Mouse (Mus musculus) midbrain, embryonic 16.5 days (tissue): ENCODE measurements around the gene Neb. TPM values are rescaled to one million over a fixed set of nuclear protein-coding genes. Genes with fewer than 3 reads are reported as not detected.

Source experiments
- ATAC-seq: fragments of 200-750 bp; cut with Nextera tagmentation; 2 replicates; pipeline ENCODE4 v1.8.0; 2017; ENCODE audit warnings: moderate TSS enrichment
- H3K27ac ChIP-seq: fragments of 300-500 bp; sonication (generic); 2 replicates; pipeline ENCODE4 v1.5.1; 2014; ENCODE audit warnings: mild to moderate bottlenecking, low read length, mixed read lengths
- H3K27me3 ChIP-seq: fragments of 300-500 bp; sonication (generic); 2 replicates; pipeline ENCODE4 v1.6.1; 2014; ENCODE audit warnings: low read depth, low read length, mixed read lengths; ENCODE audit not compliant: control insufficient read depth, insufficient read depth
- H3K36me3 ChIP-seq: fragments of 300-500 bp; sonication (generic); 2 replicates; pipeline ENCODE4 v1.6.1; 2014; ENCODE audit warnings: mild to moderate bottlenecking, low read length, moderate library complexity, mixed read lengths; ENCODE audit not compliant: control insufficient read depth, insufficient read depth
- H3K4me1 ChIP-seq: fragments of 300-500 bp; sonication (generic); 2 replicates; pipeline ENCODE4 v1.6.1; 2014; ENCODE audit warnings: mild to moderate bottlenecking, low read length, mixed read lengths; ENCODE audit not compliant: control insufficient read depth, insufficient read depth
- H3K4me2 ChIP-seq: fragments of 300-500 bp; sonication (generic); 2 replicates; pipeline ENCODE4 v1.6.1; 2014; ENCODE audit warnings: mild to moderate bottlenecking, low read length, mixed read lengths
- H3K4me3 ChIP-seq: fragments of 300-500 bp; sonication (generic); 2 replicates; pipeline ENCODE4 v1.5.1; 2014; ENCODE audit warnings: low read depth, mild to moderate bottlenecking, low read length, moderate library complexity, mixed read lengths
- H3K9ac ChIP-seq: fragments of 300-500 bp; sonication (generic); 2 replicates; pipeline ENCODE4 v1.6.1; 2014; ENCODE audit warnings: low read depth, low read length, mixed read lengths
- H3K9me3 ChIP-seq: fragments of 300-500 bp; sonication (generic); replicated peaks from 2 replicates; pipeline ENCODE4 v1.6.1; 2014; ENCODE audit warnings: mild to moderate bottlenecking, low read length, mixed read lengths; ENCODE audit not compliant: control insufficient read depth, poor library complexity, severe bottlenecking
- WGBS: fragments of 180-500 bp; shearing (Covaris S2); extraction: QIAGEN DNeasy Blood & Tissue Kit; methylation state at CpG from one replicate; pipeline ENCODE4 v1.1.7; 2014; 5-methylcytosine and 5-hydroxymethylcytosine counted together
- polyA plus RNA-seq: library from polyadenylated mRNA; unstranded; fragments of >200 nt; fragmentation: Nextera tagmentation; extraction: Ambion mirVana; gene quantifications from 2 replicates; pipeline ENCODE4 v1.2.1, GENCODE M21; 2015

The Neb gene
- polyA plus RNA-seq, 1 experiment from 2014 or later = 0.57 TPM

- WGBS = 61% methylated on average over 6 of the region's 6 CpGs
- H3K4me1 ChIP-seq = peaks cover 27% of the 10 kb centered on the region
- no peak overlapping the region for H3K4me2 ChIP-seq
- peaks cover 2% of the 10 kb centered on the region; the same call in 1 of the 2 replicates for H3K36me3 ChIP-seq
- H3K27ac ChIP-seq = no peak overlapping the region
- no peak overlapping the region for H3K4me3 ChIP-seq
- no peak for ATAC-seq
- no peak overlapping the region for H3K9ac ChIP-seq
- H3K27me3 ChIP-seq = no peaks in the 10 kb centered on the region
- no peaks in the 10 kb centered on the region for H3K9me3 ChIP-seq
Observed at GRCm38 (mm10) chr2:52421197-52421596, 42.9 kb upstream of the Neb start.

GRCm38 (mm10) chr2:52420001-52420710 lies 41.9 kb upstream of the Neb start:
- 96% methylated on average over 7 of the region's 7 CpGs for WGBS
- Histone ChIP-seq H3K4me2 (no peak overlapping the region), H3K27me3 (no peaks in the 10 kb centered on the region), H3K9ac (no peak overlapping the region), H3K4me3 (no peak overlapping the region), H3K4me1 (peaks cover 20% of the 10 kb centered on the region), H3K27ac (no peak overlapping the region), H3K9me3 (no peaks in the 10 kb centered on the region), H3K36me3 (peaks cover 10% of the 10 kb centered on the region)
- ATAC-seq = no peak

GRCm38 (mm10) chr2:52419295-52419694 lies 41.0 kb upstream of the Neb start:
- no peak for ATAC-seq
- Histone ChIP-seq H3K4me3 (no peak overlapping the region), H3K27ac (no peak overlapping the region), H3K36me3 (peaks cover 10% of the 10 kb centered on the region), H3K9me3 (no peaks in the 10 kb centered on the region), H3K9ac (no peak overlapping the region), H3K4me2 (no peak overlapping the region), H3K27me3 (no peaks in the 10 kb centered on the region), H3K4me1 (peaks cover 19% of the 10 kb centered on the region)
- 92% methylated on average over 6 of the region's 6 CpGs for WGBS

- Histone ChIP-seq H3K9ac (no peak overlapping the region), H3K9me3 (peaks cover 23% of the 10 kb centered on the region), H3K27me3 (no peaks in the 10 kb centered on the region), H3K27ac (no peak overlapping the region), H3K36me3 (peaks cover 56% of the 10 kb centered on the region), H3K4me3 (no peak overlapping the region), H3K4me2 (no peak overlapping the region), H3K4me1 (no peaks in the 10 kb centered on the region)
- 97% methylated on average over 5 of the region's 5 CpGs for WGBS
- no peak for ATAC-seq
Observed at GRCm38 (mm10) chr2:52412524-52413037, 34.3 kb upstream of the Neb start.

GRCm38 (mm10) chr2:52406480-52406879 lies 28.2 kb upstream of the Neb start:
- H3K27ac ChIP-seq = no peak overlapping the region
- peaks cover 23% of the 10 kb centered on the region for H3K9me3 ChIP-seq
- H3K9ac ChIP-seq = no peak overlapping the region
- H3K36me3 ChIP-seq = peaks cover 66% of the 10 kb centered on the region
- no peak overlapping the region for H3K4me2 ChIP-seq
- no peak for ATAC-seq
- WGBS = 91% methylated on average over 1 of the region's 1 CpGs
- H3K27me3 ChIP-seq = no peaks in the 10 kb centered on the region
- no peak overlapping the region for H3K4me3 ChIP-seq
- no peaks in the 10 kb centered on the region for H3K4me1 ChIP-seq

- H3K27ac ChIP-seq = no peak overlapping the region
- H3K4me1 ChIP-seq = no peaks in the 10 kb centered on the region
- no peak overlapping the region for H3K4me2 ChIP-seq
- 96% methylated on average over 5 of the region's 5 CpGs for WGBS
- H3K9ac ChIP-seq = no peak overlapping the region
- peaks cover 56% of the 10 kb centered on the region for H3K36me3 ChIP-seq
- ATAC-seq = no peak
- no peak overlapping the region for H3K4me3 ChIP-seq
- no peaks in the 10 kb centered on the region for H3K27me3 ChIP-seq
- peaks cover 13% of the 10 kb centered on the region for H3K9me3 ChIP-seq
Observed at GRCm38 (mm10) chr2:52405238-52405637, 27.0 kb upstream of the Neb start.

- Histone ChIP-seq H3K4me3 (no peak overlapping the region), H3K27me3 (no peaks in the 10 kb centered on the region), H3K4me2 (no peak overlapping the region), H3K36me3 (no peaks in the 10 kb centered on the region), H3K9me3 (no peaks in the 10 kb centered on the region), H3K4me1 (no peaks in the 10 kb centered on the region), H3K27ac (no peak overlapping the region), H3K9ac (no peak overlapping the region)
- WGBS = 86% methylated on average over 5 of the region's 5 CpGs
- no peak for ATAC-seq
Observed at GRCm38 (mm10) chr2:52394529-52394928, 16.3 kb upstream of the Neb start.

GRCm38 (mm10) chr2:52390415-52390975 lies 12.2 kb upstream of the Neb start:
- Histone ChIP-seq H3K9me3 (no peaks in the 10 kb centered on the region), H3K4me3 (no peak overlapping the region), H3K9ac (no peak overlapping the region), H3K4me2 (no peak overlapping the region), H3K36me3 (no peaks in the 10 kb centered on the region), H3K27ac (no peak overlapping the region), H3K4me1 (no peaks in the 10 kb centered on the region), H3K27me3 (no peaks in the 10 kb centered on the region)
- no peak for ATAC-seq
- 75% methylated on average over 2 of the region's 2 CpGs for WGBS

GRCm38 (mm10) chr2:52389975-52390374 lies 11.7 kb upstream of the Neb start:
- 75% methylated on average over 3 of the region's 3 CpGs for WGBS
- no peaks in the 10 kb centered on the region for H3K36me3 ChIP-seq
- H3K9me3 ChIP-seq = no peaks in the 10 kb centered on the region
- no peak for ATAC-seq
- no peak overlapping the region for H3K9ac ChIP-seq
- no peaks in the 10 kb centered on the region for H3K4me1 ChIP-seq
- H3K27me3 ChIP-seq = no peaks in the 10 kb centered on the region
- H3K27ac ChIP-seq = no peak overlapping the region
- no peak overlapping the region for H3K4me2 ChIP-seq
- H3K4me3 ChIP-seq = no peak overlapping the region
